Mouse (Mus musculus) intestine, postnatal 0 days (tissue): ENCODE measurements around the gene Akap5. TPM values are rescaled to one million over a fixed set of nuclear protein-coding genes. Genes with fewer than 3 reads are reported as not detected.

Source experiments
- ATAC-seq: fragments of 200-750 bp; cut with Nextera tagmentation; 2 replicates; pipeline ENCODE4 v1.8.0; 2017; ENCODE audit warnings: mild to moderate bottlenecking, moderate TSS enrichment, moderate library complexity
- H3K27ac ChIP-seq: fragments of 300-500 bp; sonication (generic); 2 replicates; pipeline ENCODE4 v1.5.1; 2014; ENCODE audit warnings: mild to moderate bottlenecking, low read depth, low read length, moderate library complexity
- H3K27me3 ChIP-seq: fragments of 300-500 bp; sonication (generic); replicated peaks from 2 replicates; pipeline ENCODE4 v1.6.1; 2014; ENCODE audit warnings: low read length, mixed read lengths; ENCODE audit not compliant: control insufficient read depth, insufficient read depth
- H3K36me3 ChIP-seq: fragments of 300-500 bp; sonication (generic); 2 replicates; pipeline ENCODE4 v1.6.1; 2014; ENCODE audit warnings: mild to moderate bottlenecking, moderate library complexity; ENCODE audit not compliant: control insufficient read depth, insufficient read depth
- H3K4me1 ChIP-seq: fragments of 300-500 bp; sonication (generic); replicated peaks from 2 replicates; pipeline ENCODE4 v1.6.1; 2014; ENCODE audit warnings: antibody characterized with exemption, low read length, mixed read lengths; ENCODE audit not compliant: control insufficient read depth, insufficient read depth
- H3K4me2 ChIP-seq: fragments of 300-500 bp; sonication (generic); replicated peaks from 2 replicates; pipeline ENCODE4 v1.6.1; 2014; ENCODE audit warnings: low read depth, mild to moderate bottlenecking, moderate library complexity
- H3K4me3 ChIP-seq: fragments of 300-500 bp; sonication (generic); 2 replicates; pipeline ENCODE4 v1.5.1; 2014; ENCODE audit warnings: low read depth, low read length
- H3K9ac ChIP-seq: fragments of 300-500 bp; sonication (generic); 2 replicates; pipeline ENCODE4 v1.6.1; 2014; ENCODE audit warnings: mild to moderate bottlenecking, low read depth, low read length
- H3K9me3 ChIP-seq: fragments of 300-500 bp; sonication (generic); 2 replicates; pipeline ENCODE4 v1.6.1; 2016; ENCODE audit warnings: mixed run types; ENCODE audit not compliant: control insufficient read depth
- CTCF ChIP-seq: sonication (generic); IDR thresholded peaks from 2 replicates; pipeline ENCODE4 v1.5.1; 2016; ENCODE audit warnings: low read depth, mild to moderate bottlenecking, control low read depth, antibody characterized with exemption, moderate library complexity
- WGBS: fragments of 180-500 bp; shearing (Covaris S2); extraction: QIAGEN DNeasy Blood & Tissue Kit; methylation state at CpG from one replicate; pipeline ENCODE4 v1.1.7; 2014; 5-methylcytosine and 5-hydroxymethylcytosine counted together
- polyA plus RNA-seq: library from polyadenylated mRNA; unstranded; fragments of >200 nt; fragmentation: Nextera tagmentation; extraction: Ambion mirVana; gene quantifications from 2 replicates; pipeline ENCODE4 v1.2.1, GENCODE M21; 2015

Gene Akap5
- polyA plus RNA-seq, 1 experiment from 2014 or later: 0.85 TPM

- H3K9me3 ChIP-seq: no peaks in the 10 kb centered on the region
- TF ChIP-seq CTCF: no peak
- H3K4me1 ChIP-seq: peaks cover 6% of the 10 kb centered on the region; the same call in 1 of the 2 replicates
- H3K9ac ChIP-seq: peak overlapping the region; percentile 96
- WGBS: under 1% methylated on average over 26 of the region's 26 CpGs
- H3K4me3 ChIP-seq: peak overlapping the region; percentile 97
- H3K4me2 ChIP-seq: peak overlapping the region; percentile 75
- no peaks in the 10 kb centered on the region for H3K36me3 ChIP-seq
- peak overlapping the region; percentile 99 for H3K27ac ChIP-seq
- peak; percentile 16 for ATAC-seq
- H3K27me3 ChIP-seq: no peaks in the 10 kb centered on the region
These were observed 44.1 kb downstream of the Akap5 start for GRCm38 (mm10) chr12:76368790-76369205.

- TF ChIP-seq CTCF: no peak
- peaks cover 6% of the 10 kb centered on the region; the same call in 1 of the 2 replicates for H3K4me1 ChIP-seq
- peak within 1 kb of the TSS; percentile 97 for H3K4me3 ChIP-seq
- peak within 1 kb of the TSS; percentile 96 for H3K9ac ChIP-seq
- peak within 1 kb of the TSS; percentile 99 for H3K27ac ChIP-seq
- ATAC-seq: peak; percentile 85
- H3K36me3 ChIP-seq: no peaks in the 10 kb centered on the region
- H3K9me3 ChIP-seq: no peaks in the 10 kb centered on the region
- peak within 1 kb of the TSS; percentile 75 for H3K4me2 ChIP-seq
- under 1% methylated on average over 82 of the region's 96 CpGs for WGBS
- H3K27me3 ChIP-seq: no peaks in the 10 kb centered on the region
These were observed 44.7 kb downstream of the Akap5 start, which contains the start of gene Zbtb25 for GRCm38 (mm10) chr12:76369206-76369977. Zbtb25 (minus strand) TSS chr12:76369602.

DNA sequence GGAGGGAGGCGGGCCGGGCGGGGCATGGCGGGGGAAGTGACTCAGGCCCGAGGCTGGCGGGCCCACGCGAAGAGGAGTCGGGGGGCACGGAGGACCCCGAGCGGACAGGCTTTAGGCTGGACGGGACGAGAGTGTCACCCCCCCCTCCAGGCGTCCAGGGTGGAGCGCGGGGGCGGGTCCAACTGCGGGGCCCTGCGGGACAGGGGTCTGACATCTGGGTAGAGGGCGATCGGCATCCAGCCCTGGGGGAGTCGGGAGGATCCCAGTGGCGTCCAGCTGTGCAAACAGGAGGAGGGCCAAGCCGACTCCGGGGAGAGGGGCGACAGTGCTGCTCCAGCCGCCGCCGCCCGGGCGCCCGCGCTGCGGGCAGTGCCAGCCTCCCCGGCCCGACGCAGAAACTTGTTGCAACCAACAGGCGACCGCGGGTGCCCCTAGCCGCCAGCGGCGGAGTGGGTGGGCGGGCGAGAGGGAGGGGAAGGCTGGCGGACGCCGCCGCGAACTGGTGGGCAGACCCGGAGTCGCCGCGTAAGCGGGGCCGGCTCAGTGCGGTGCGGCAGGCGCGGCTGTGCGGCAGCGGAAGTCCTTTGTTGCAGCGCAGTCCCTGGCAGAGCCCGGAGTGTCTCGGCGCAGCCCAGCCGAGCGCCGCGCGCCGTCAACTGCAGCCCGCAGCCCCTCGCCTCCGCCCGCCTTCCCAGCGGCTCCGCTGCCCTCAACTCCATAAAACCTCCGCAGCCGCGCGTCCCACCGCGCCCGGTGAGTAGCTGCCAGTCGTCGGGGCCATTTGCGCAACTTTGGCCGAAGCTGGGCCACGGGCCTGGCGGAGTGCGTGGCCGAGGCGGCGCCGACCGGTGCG is 45.5 kb downstream of the Akap5 start, which contains the start of gene Zbtb1:
Gene Zbtb1 (plus strand): TSS at position 289 of the 853 bp plus-strand sequence.
- ATAC-seq: peak; percentile 42

DNA sequence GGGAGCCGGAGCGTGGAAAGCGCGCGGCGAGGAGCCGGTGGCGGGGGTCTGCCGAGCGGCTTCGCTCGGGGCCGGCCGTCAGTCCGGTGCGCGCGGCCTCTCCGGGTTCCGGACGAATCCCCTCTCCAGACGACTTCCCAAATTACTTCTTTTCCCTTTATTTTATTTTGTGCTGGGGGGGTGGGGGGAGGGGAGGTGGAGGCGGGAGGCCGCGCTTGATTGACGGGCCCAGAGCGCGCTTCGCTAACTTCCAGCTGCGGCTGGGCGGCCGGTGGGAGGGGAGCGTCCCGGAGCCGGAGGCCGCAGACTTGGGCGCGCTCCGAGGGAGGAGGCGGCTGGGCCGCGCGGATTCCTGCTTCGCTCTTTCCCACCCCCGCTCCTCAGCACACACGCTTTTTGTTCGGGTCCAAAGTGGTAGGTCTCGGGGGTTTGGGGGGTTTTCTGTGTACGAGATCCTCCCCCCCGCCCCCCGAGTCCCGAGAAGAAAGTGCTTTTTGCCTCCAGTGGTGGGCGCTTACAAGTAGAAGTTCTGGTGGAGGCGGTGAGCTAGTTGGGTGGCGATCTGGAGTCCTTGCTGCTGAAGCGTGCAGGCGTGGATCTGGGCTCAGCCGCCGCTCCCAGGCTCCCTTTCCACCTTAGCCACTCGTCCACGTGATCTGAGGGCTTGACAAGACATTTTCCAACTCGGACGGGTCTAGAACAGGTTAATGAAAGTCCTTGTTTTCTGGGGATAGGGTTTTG is 46.3 kb downstream of the Akap5 start:
- under 1% methylated on average over 39 of the region's 63 CpGs for WGBS
- Histone ChIP-seq H3K9me3 (no peaks in the 10 kb centered on the region), H3K27ac (peak overlapping the region; percentile 99), H3K9ac (peak overlapping the region; percentile 96), H3K36me3 (no peaks in the 10 kb centered on the region), H3K4me3 (peak overlapping the region; percentile 97), H3K27me3 (no peaks in the 10 kb centered on the region), H3K4me1 (peaks cover 6% of the 10 kb centered on the region; the same call in 1 of the 2 replicates), H3K4me2 (peak overlapping the region; percentile 75)
- TF ChIP-seq CTCF: peak; percentile 41
- peak; percentile 55 for ATAC-seq

More for the DNA sequence above, 45.5 kb downstream of the Akap5 start, which contains the start of gene Zbtb1:
- Histone ChIP-seq H3K4me2 (peak within 1 kb of the TSS; percentile 75), H3K36me3 (no peaks in the 10 kb centered on the region), H3K4me1 (peaks cover 6% of the 10 kb centered on the region; the same call in 1 of the 2 replicates), H3K9me3 (no peaks in the 10 kb centered on the region), H3K9ac (peak within 1 kb of the TSS; percentile 96), H3K27me3 (no peaks in the 10 kb centered on the region), H3K27ac (peak within 1 kb of the TSS; percentile 99), H3K4me3 (peak within 1 kb of the TSS; percentile 97)
- peak; percentile 28; the same call in 1 of the 2 replicates for TF ChIP-seq CTCF
- WGBS: under 1% methylated on average over 71 of the region's 99 CpGs

GRCm38 (mm10) chr12:76372046-76372445 is 47.4 kb downstream of the Akap5 start:
- H3K4me3 ChIP-seq: peak overlapping the region; percentile 97
- 34% methylated on average over 7 of the region's 7 CpGs for WGBS
- no peaks in the 10 kb centered on the region for H3K36me3 ChIP-seq
- H3K9ac ChIP-seq: peak overlapping the region; percentile 96; the same call in 1 of the 2 replicates
- no peaks in the 10 kb centered on the region for H3K9me3 ChIP-seq
- H3K4me1 ChIP-seq: peaks cover 6% of the 10 kb centered on the region; the same call in 1 of the 2 replicates
- H3K4me2 ChIP-seq: peak overlapping the region; percentile 75
- ATAC-seq: no peak
- no peak overlapping the region for H3K27ac ChIP-seq
- no peaks in the 10 kb centered on the region for H3K27me3 ChIP-seq
- TF ChIP-seq CTCF: no peak
